Mouse (Mus musculus) heart, adult 2 months (tissue): ENCODE data around the gene 4930550C14Rik. TPM values are rescaled to one million over a fixed set of nuclear protein-coding genes. Genes with fewer than 3 reads are reported as not detected.
A peak's percentile ranks its signal among the peaks of the same experiment; 100 is the strongest.

Experiments
- DNase-seq, 2 experiments: peaks; one replicate each; pipeline ENCODE4 v3.0.0; 2021
- H3K27ac ChIP-seq: fragments of 200-600 bp; 2 replicates; pipeline ENCODE4 v1.8.1; 2022
- H3K27me3 ChIP-seq: fragments of 200-500 bp; 2 replicates; pipeline ENCODE4 v1.6.1; 2012; ENCODE audit warnings: mild to moderate bottlenecking, low read length, inconsistent platforms, mixed read lengths; ENCODE audit not compliant: control insufficient read depth, insufficient read depth
- H3K36me3 ChIP-seq: fragments of 200-500 bp; 2 replicates; pipeline ENCODE4 v1.6.1; 2012; ENCODE audit warnings: low read length, inconsistent platforms; ENCODE audit not compliant: control insufficient read depth, insufficient read depth
- H3K4me1 ChIP-seq: fragments of 200-500 bp; 2 replicates; pipeline ENCODE4 v1.6.1; 2011; ENCODE audit warnings: low read length; ENCODE audit not compliant: control insufficient read depth, insufficient read depth
- H3K4me3 ChIP-seq: fragments of 200-600 bp; 2 replicates; pipeline ENCODE4 v1.8.1; 2022
- H3K79me2 ChIP-seq: fragments of 200-500 bp; replicated peaks from 2 replicates; pipeline ENCODE4 v1.6.1; 2012; ENCODE audit warnings: mild to moderate bottlenecking, inconsistent platforms, low read length, moderate library complexity, mixed read lengths; ENCODE audit not compliant: control insufficient read depth, insufficient read depth
- H3K9ac ChIP-seq: fragments of 200-500 bp; 2 replicates; pipeline ENCODE4 v1.6.1; 2012; ENCODE audit warnings: low read depth, mild to moderate bottlenecking, control low read depth, inconsistent platforms, low read length, mixed read lengths
- CTCF ChIP-seq: fragments of 200-600 bp; IDR thresholded peaks from 2 replicates; pipeline ENCODE4 v1.8.1; 2022; ENCODE audit warnings: antibody characterized with exemption, mild to moderate bottlenecking, moderate library complexity
- EP300 ChIP-seq: fragments of 200-500 bp; IDR thresholded peaks from 2 replicates; pipeline ENCODE4 v1.6.1; 2011; ENCODE audit warnings: low read depth, low read length, control low read depth; ENCODE audit not compliant: insufficient read depth
- POLR2A ChIP-seq: fragments of 200-500 bp; IDR thresholded peaks from 2 replicates; pipeline ENCODE4 v1.6.1; 2011; ENCODE audit warnings: mild to moderate bottlenecking, low read depth, low read length, control low read depth; ENCODE audit not compliant: insufficient read depth
- WGBS: fragments of 180-500 bp; shearing (Covaris S2); methylation state at CpG from one replicate; pipeline ENCODE4 v1.1.7; 2018; 5-methylcytosine and 5-hydroxymethylcytosine counted together
- intact Hi-C: fragments of 180-260 bp; cut with DNase I; formaldehyde crosslinking; loops from one replicate; pipeline ENCODE4 v1.15.1; 2025
- long read RNA-seq: library from polyadenylated mRNA; stranded (forward); transcript quantifications from one replicate; pipeline ENCODE4 v2.0.0, GENCODE M21; 2021
- polyA plus RNA-seq: library from polyadenylated mRNA; depleted of rRNA; stranded (reverse); fragments of >200 nt; gene quantifications from 2 replicates; pipeline ENCODE4 v1.2.3, GENCODE M21; 2012; rRNA removed
- total RNA-seq, 2 experiments: library from RNA; stranded (reverse); gene quantifications; 2 replicates each; pipeline ENCODE4 v1.2.3; 2021

Gene 4930550C14Rik
- total RNA-seq (not detected), polyA plus RNA-seq (0.31 and 0.61 TPM in 2 replicates)
- long read RNA-seq, result 0 reads

DNA sequence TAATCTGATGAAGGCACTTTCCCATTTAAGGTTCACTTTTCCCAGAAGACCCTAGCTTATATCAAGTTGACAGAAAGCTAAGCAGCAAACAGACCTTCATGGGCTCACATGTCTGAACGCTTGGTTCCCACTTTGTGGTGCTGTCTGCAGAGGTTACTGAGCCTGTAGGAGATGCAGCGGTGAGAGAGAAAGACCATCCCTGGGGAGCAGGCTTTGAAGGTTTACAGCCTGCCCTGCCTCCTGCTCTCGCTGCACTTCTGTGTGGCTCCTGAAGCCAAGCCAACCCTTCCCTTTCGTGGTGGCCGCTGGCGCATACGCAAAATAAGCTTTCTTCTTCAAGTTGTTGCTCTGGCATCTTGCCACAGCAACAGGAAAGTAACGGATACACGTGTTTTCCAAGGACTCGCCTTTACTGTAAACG lies at the start of gene 4930550C14Rik:
Gene 4930550C14Rik, plus strand, starts transcription at position 35 of the 421 bp plus-strand sequence.
- 12% methylated on average over 11 of the region's 11 CpGs for WGBS

DNA sequence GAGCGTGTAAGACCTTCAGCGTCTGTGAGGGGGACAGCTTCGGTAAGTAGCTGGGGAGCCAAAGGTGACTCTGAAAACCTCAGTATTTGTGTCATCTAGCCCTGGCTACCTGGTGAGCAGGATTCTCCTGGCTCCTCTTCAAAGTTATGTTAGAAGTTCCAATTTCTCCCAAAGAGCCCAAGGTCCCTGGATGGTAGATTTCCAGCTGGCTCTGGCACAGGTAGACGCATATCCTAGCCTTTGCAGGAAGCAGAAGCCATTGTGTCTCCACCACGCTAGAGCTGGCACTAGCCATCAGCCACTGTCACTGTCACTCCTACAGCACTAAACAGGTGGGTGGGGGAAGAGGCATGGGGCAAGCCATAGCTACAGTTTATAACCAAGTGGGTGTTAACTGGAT lies 49.0 kb upstream of the 4930550C14Rik start:
- H3K4me1 ChIP-seq, result no peaks in the 10 kb centered on the region
- no peak overlapping the region for H3K4me3 ChIP-seq
- intact Hi-C loops, result no loop called here
- H3K79me2 ChIP-seq, result no peaks in the 10 kb centered on the region
- H3K36me3 ChIP-seq, result no peaks in the 10 kb centered on the region
- no peaks in the 10 kb centered on the region for H3K27me3 ChIP-seq
- no peak for TF ChIP-seq CTCF
- WGBS, result 81% methylated on average over 5 of the region's 5 CpGs
- H3K9ac ChIP-seq, result no peak overlapping the region
- DNase-seq, result no peak
- H3K27ac ChIP-seq, result no peak overlapping the region

More for the DNA sequence above, at the start of gene 4930550C14Rik:
- TF ChIP-seq CTCF (no peak), POLR2A (no peak), EP300 (no peak)
- no peaks in the 10 kb centered on the region for H3K36me3 ChIP-seq
- H3K79me2 ChIP-seq, result no peaks in the 10 kb centered on the region
- H3K4me1 ChIP-seq, result peaks cover 1% of the 10 kb centered on the region; the same call in 1 of the 2 replicates
- H3K4me3 ChIP-seq, result peak within 1 kb of the TSS; percentile 18
- peak within 1 kb of the TSS; percentile 5; the same call in 1 of the 2 replicates for H3K27ac ChIP-seq
- intact Hi-C loops, result no loop called here
- 0 out of 2 replicates have a peak within 1 kb of the TSS, but pooled peaks have one; percentile 0 for H3K9ac ChIP-seq
- peak; percentile 35 to 39 for DNase-seq
- H3K27me3 ChIP-seq, result no peaks in the 10 kb centered on the region

DNA sequence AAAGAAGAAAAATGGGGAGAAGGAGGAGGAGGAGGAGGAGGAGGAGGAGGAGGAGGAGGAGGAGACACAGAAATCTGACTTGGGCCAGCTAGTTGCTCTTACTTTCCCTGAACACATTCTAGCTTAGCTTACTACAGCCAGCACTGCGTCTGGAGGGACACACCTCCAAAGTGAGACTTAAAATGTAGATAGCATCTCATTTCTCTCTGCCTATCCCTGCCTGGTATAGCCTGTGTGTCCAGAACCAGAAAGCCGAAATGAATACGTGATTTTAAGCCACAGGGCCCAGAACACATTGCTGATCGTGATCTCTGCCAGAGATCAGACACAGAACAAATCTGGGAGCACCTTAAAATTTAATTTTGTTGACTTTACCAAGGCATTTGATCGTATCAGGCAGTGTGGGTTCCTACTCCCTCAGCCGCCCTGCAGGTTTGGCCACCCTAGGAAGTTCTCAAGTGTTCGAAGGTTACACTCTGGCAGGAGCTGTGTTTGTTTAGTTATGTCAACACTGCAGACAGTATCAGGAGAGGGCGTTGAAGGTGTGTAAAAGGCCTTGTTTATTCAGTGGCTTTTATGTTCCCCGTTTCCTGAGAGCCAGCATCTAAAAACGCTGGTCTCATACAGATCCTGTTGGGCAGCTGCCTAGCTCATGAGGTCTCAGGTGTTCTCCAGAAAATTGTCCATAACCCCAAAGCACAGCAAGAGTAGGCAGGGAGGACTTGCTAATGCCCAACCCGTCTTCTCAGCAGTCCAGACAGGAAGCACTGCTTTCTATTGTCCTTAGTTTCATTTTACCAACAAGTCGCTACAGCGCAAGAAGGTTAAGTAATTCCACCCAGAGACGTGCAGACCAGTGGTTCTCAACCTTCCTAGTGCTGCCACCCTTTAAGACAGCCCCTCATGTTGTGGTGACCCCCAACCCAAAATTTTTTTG lies 45.6 kb upstream of the 4930550C14Rik start:
- Histone ChIP-seq H3K9ac (no peak overlapping the region), H3K79me2 (no peaks in the 10 kb centered on the region), H3K36me3 (no peaks in the 10 kb centered on the region), H3K27ac (no peak overlapping the region), H3K4me3 (no peak overlapping the region), H3K4me1 (no peaks in the 10 kb centered on the region), H3K27me3 (no peaks in the 10 kb centered on the region)
- intact Hi-C loops, result no loop called here
- DNase-seq, result no peak
- TF ChIP-seq CTCF (no peak), EP300 (no peak), POLR2A (no peak)
- WGBS, result 59% methylated on average over 14 of the region's 14 CpGs

DNA sequence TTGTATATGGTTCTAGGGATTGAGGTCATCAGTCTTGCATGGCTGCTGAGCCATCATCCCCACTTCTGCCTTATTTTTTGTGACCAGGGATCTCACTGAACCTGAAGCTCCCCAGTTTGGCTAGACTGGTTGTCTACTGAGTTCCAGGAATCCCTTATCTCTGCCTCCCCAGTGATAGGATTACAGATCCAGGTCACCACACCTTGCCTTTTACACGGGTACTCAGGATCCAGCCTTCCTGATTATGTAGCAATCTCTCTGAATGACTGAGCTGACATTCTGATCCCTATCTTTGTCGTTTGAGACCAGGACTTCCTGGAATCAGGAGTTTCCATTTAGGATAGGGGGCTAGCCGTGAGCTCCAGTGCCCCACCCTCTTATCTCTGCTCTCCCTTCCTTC lies 30.8 kb upstream of the 4930550C14Rik start:
- Histone ChIP-seq H3K79me2 (no peaks in the 10 kb centered on the region), H3K27ac (no peak overlapping the region), H3K4me1 (peaks cover 1% of the 10 kb centered on the region; the same call in 1 of the 2 replicates), H3K4me3 (no peak overlapping the region), H3K27me3 (no peaks in the 10 kb centered on the region), H3K9ac (no peak overlapping the region), H3K36me3 (no peaks in the 10 kb centered on the region)
- DNase-seq, result no peak
- TF ChIP-seq CTCF (no peak), EP300 (no peak), POLR2A (no peak)
- intact Hi-C loops, result no loop called here
- 23% methylated on average over 3 of the region's 3 CpGs for WGBS

DNA sequence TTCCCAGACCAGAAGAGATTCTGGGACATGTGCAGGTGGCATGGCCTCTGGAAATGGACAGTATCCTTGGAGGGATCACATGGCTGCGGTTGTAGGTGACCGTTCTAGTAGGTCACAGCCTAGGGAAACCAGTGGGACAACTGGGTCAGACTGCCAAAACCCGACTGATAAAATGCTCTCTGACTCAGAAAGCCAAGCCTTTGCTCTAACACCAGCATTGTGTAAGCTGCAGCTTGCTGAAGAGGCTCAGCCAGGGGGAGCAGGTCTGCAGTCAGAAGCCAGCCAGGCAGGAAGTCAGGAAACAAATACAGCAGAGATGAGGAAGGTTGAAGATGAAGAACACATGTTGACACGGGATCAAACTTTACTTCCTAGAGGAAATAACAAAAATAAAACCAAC lies 26.2 kb upstream of the 4930550C14Rik start:
- no peaks in the 10 kb centered on the region for H3K27me3 ChIP-seq
- H3K9ac ChIP-seq, result no peak overlapping the region
- H3K4me3 ChIP-seq, result no peak overlapping the region
- no peak overlapping the region for H3K27ac ChIP-seq
- H3K4me1 ChIP-seq, result peaks cover 1% of the 10 kb centered on the region; the same call in 1 of the 2 replicates
- TF ChIP-seq EP300, result no peak
- TF ChIP-seq CTCF, result peak; percentile 38
- TF ChIP-seq POLR2A, result no peak
- intact Hi-C loops, result no loop called here
- H3K36me3 ChIP-seq, result no peaks in the 10 kb centered on the region
- no peaks in the 10 kb centered on the region for H3K79me2 ChIP-seq
- peak; percentile 31 to 47 for DNase-seq
- 18% methylated on average over 4 of the region's 4 CpGs for WGBS

DNA sequence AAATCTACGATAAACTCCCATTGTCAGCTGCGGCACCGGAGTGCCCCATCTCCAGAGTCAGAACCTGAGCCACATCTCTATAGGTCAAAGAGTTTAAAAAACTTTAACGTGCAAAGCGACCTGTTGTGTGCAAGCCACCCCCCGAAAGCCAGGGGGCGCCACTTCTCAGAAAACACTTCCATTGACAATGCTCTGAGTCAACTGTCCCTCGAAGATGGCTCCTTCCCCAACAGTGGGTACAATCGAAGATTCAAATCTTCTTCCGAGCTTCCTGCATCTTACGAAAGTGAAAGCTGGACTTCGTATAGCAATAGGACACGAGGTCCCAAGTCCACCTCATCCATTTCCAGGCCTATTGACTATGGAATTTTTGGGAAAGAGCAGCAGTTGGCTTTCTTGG lies 25.3 kb upstream of the 4930550C14Rik start:
- WGBS, result 85% methylated on average over 13 of the region's 13 CpGs
- Histone ChIP-seq H3K79me2 (no peaks in the 10 kb centered on the region), H3K9ac (no peak overlapping the region), H3K27ac (no peak overlapping the region), H3K27me3 (no peaks in the 10 kb centered on the region), H3K4me1 (peaks cover 1% of the 10 kb centered on the region; the same call in 1 of the 2 replicates), H3K4me3 (no peak overlapping the region), H3K36me3 (no peaks in the 10 kb centered on the region)
- intact Hi-C loops, result no loop called here
- peak in 1 of 2 experiments; percentile 25 for DNase-seq
- peak; percentile 63 for TF ChIP-seq CTCF
- no peak for TF ChIP-seq POLR2A
